In genomic region chr6:22442591-22442990, GRCm38 (mm10) we compare ENCODE assay signal across 10 mouse cellular contexts.
"Had no signal": no experiment of that assay in that cellular context is flagged by ENCODE, and none has a peak within 500 bp of the region (broad histone marks: within the 10 kb centered on the region; RNA-seq: fewer than 3 reads in every experiment).

No protein-coding gene starts in this region.

- H3K4me1 ChIP-seq: midbrain, embryonic 12.5 days had no signal

- H3K9ac ChIP-seq: limb, embryonic 13.5 days; liver, embryonic 14.5 days; midbrain, embryonic 12.5 days; stomach, embryonic 15.5 days had no signal

- H3K4me3 ChIP-seq: limb, embryonic 13.5 days; midbrain, embryonic 12.5 days; stomach, embryonic 15.5 days had no signal

- H3K9me3 ChIP-seq: limb, embryonic 13.5 days; midbrain, embryonic 12.5 days; stomach, embryonic 15.5 days had no signal

- DNase-seq: kidney, postnatal 10 days; left cerebral cortex, postnatal 4 days; lung, adult 18-20 months; right cerebral cortex, postnatal 14 days; thymus, adult 2 months; thymus, postnatal 25 days had no signal

- H3K4me2 ChIP-seq: limb, embryonic 13.5 days; midbrain, embryonic 12.5 days; stomach, embryonic 15.5 days had no signal

- H3K27me3 ChIP-seq: limb, embryonic 13.5 days; midbrain, embryonic 12.5 days; stomach, embryonic 15.5 days had no signal

- H3K36me3 ChIP-seq: limb, embryonic 13.5 days; midbrain, embryonic 12.5 days; stomach, embryonic 15.5 days had no signal

- H3K27ac ChIP-seq: limb, embryonic 13.5 days; liver, embryonic 14.5 days; midbrain, embryonic 12.5 days had no signal
